Mouse (Mus musculus): ENCODE measurements at regions not wholly inside any gene's neighbourhood (a gene's known extent, or its start where the extent isn't known, plus 50 kb on each side); places are given as distances from the start of the nearest gene placed in this dataset.
"Not testable (repeated sequence)": the region's sequence is repeated elsewhere in the genome, so short reads cannot be mapped to it uniquely, and the experiment has no call there.

- not testable (repeated sequence) for ATAC-seq (replicated peaks; ENCODE audit: low FRiP score, poor library complexity, severe bottlenecking)
Observed at GRCm38 (mm10) chr4:145774241-145774761, 94.3 kb upstream of the Zfp986 start.

GRCm38 (mm10) chr4:145774884-145775283 is 93.7 kb upstream of the Zfp986 start:
- not testable (repeated sequence) for ATAC-seq (replicated peaks; ENCODE audit: low FRiP score, poor library complexity, severe bottlenecking)

- not testable (repeated sequence) for ATAC-seq (replicated peaks; ENCODE audit: low FRiP score, poor library complexity, severe bottlenecking)
Observed at GRCm38 (mm10) chr4:145776531-145776930, 92.1 kb upstream of the Zfp986 start.

GRCm38 (mm10) chr4:145781281-145781896 is 87.2 kb upstream of the Zfp986 start:
- ATAC-seq (replicated peaks; ENCODE audit: low FRiP score, poor library complexity, severe bottlenecking) = peak; percentile 79

GRCm38 (mm10) chr4:145814674-145815073 is 53.9 kb upstream of the Zfp986 start:
- ATAC-seq (replicated peaks; ENCODE audit: low FRiP score, poor library complexity, severe bottlenecking) = not testable (repeated sequence)
